Mouse (Mus musculus): Measurements from ENCODE around the gene Fars2.

Gene Fars2

DNA sequence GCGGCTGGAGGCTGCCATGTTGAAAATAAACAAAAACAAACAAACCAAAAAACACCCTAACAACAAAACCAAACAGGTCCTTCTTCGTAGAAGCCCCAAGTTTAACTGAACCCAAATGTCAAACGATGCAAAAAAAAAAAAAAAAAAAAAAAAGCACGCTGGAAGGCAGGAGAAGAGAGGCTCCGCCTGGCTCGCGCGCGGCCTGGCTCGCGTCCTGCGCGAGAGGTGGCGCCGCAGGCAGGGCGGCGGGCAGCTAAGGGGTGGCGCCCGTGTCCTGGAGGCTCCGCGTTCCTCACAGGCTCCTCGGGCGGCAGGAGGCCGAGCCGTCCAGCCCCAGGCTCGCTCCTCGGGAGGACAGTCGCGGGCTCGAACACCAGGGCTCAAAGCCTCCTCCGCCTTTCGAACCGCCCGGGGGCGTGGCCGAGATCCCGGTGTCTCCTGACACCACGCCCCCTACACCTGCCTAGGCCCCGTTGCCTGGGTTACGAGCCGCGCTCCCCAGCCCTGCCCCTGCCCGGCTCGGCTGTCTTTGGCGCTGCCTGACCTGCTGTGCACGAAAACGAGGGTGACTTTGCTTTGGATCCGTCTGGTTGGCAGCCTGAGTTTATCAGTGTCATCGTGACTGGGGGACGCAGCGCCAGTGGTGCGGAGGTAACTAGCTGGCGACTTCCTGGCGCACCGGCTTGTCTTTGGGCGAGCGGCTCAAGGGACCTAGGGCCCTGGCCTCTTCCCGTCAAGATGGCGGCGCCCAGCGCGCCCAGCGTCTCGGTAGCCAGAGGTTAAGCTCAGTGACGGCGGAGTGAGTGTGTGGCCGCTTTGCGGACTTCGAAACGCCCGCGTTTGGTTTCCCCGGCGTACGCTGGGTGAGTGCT, at the start of gene Fars2, which contains the start of gene Lyrm4:
TSS of gene Fars2 (plus strand) at position 270 of the 872 bp plus-strand sequence.
TSS of gene Lyrm4 (minus strand) at position 384 of the 872 bp plus-strand sequence.
- DNase-seq, result peak; percentile 93

- DNase-seq, result no peak
These were observed 42.7 kb upstream of the Fars2 start for GRCm38 (mm10) chr13:36074484-36074883.

- no peak for DNase-seq
These were observed 35.6 kb upstream of the Fars2 start for GRCm38 (mm10) chr13:36081591-36081990.

GRCm38 (mm10) chr13:36084701-36085100, 32.5 kb upstream of the Fars2 start:
- no peak for DNase-seq

GRCm38 (mm10) chr13:36085971-36086370, 31.2 kb upstream of the Fars2 start:
- DNase-seq, result no peak

- no peak for DNase-seq
These were observed 30.4 kb upstream of the Fars2 start for GRCm38 (mm10) chr13:36086608-36087391.

DNA sequence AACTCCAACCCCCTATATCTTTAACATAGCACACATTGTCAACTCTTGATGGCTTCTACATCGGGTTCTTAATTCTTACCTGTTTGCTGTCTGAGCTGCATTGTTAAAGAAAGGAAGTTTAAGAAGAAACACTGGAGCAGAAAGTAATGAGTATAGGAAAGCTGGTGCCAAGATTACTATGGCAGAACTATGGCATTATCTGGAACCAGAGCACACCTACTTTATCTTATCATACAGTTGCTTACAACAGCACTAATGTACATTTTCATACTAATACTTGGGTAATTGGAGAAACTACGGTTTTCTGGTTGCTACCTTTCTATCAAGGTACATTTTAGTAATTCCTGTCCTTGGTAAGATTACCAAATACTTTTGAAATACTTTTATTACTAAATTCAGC, 29.8 kb upstream of the Fars2 start:
- DNase-seq, result no peak

DNA sequence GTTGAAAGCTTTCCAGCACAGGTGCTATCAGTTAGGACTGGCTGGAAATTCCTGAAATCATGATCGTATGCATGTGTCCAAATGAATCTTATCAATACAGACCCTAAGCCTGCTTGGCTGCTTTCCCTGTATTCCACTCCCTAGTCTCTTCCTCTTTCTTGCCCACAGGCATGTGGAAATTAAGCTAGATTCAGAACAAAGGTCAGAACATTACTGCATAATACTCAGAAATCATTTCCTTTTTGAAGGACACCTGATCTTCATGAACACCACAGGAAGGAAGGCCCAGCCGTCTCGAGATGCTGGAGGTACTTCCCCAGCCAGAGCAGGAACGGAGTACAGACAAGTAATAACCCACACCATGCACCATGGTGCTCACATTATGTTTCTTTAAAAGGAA, 29.0 kb upstream of the Fars2 start:
- DNase-seq, result no peak

- no peak for DNase-seq
These were observed 20.4 kb upstream of the Fars2 start for GRCm38 (mm10) chr13:36096684-36097383.

DNA sequence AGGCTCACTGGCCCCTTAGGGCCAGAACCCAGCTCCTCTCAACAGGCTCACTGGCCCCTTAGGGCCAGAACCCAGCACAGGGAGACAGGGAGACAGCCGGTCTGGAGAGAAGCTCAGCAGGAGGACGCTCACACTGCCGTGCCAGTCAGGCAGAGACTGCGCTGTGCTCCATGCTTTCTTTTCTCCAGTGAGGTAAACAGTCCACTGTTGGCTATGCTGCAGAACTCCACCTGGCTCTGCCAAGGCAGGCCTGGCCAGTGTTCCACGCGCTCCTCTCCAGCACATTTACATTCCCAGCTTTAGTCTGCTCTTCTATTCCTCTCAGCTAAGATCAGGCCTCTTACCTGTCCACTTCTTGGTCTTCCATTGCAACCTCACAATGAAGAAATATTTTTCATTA, 11.6 kb upstream of the Fars2 start:
- DNase-seq, result no peak

DNA sequence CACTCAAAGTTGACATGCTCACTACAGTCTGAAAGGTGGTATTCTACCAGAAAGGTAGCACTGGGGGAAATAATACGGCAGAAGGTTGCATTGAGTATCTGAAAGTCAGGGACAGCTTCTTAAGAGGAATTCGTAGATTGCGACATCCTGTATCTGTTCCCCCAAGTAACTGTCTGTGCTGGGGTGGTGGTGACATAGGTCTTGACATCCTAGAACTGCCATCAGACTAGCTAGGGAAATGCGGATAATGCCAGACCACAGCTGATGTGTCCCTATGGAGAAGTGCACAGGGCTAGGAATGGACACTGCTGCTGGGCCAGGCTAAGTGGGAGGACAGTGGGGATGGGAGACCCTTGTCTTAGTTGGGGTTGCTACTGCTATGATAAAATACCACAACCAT, 8.7 kb upstream of the Fars2 start:
- no peak for DNase-seq

GRCm38 (mm10) chr13:36111331-36111730, 5.9 kb upstream of the Fars2 start:
- DNase-seq, result no peak

- no peak for DNase-seq
These were observed 4.0 kb upstream of the Fars2 start for GRCm38 (mm10) chr13:36113181-36113580.

DNA sequence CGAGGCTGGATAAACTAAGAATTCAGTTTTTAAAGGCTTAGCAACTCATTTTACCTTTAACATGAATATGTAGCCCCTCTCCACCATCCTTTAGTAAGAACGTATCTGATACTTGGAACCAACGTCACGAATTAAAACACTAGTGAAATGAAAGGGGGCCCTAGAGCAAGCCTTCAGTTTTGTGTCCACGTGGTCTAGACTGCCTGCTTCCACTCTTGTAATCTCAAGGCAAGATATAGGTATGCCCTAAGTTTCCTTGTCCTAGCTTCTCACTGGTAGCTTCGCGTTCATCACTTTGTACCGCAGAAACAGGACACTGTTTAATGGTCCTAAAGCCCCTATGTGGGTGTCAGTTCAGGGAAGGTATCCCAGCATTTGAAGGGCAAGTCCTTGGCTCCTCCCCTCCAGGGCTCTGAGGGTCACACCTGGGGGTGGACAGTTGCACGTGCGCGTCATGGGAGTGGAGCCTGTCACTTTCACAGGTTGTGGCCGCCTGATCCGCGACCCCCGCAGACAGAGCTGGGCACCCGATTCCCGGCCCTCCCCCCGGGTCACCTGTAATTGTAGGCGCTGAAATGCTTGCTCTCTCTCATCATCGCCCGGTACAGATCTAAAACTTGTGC, 581 bp upstream of the Fars2 start:
- peak; percentile 22 for DNase-seq

GRCm38 (mm10) chr13:36119684-36120083, 2.5 kb downstream of the Fars2 start:
- DNase-seq, result no peak

DNA sequence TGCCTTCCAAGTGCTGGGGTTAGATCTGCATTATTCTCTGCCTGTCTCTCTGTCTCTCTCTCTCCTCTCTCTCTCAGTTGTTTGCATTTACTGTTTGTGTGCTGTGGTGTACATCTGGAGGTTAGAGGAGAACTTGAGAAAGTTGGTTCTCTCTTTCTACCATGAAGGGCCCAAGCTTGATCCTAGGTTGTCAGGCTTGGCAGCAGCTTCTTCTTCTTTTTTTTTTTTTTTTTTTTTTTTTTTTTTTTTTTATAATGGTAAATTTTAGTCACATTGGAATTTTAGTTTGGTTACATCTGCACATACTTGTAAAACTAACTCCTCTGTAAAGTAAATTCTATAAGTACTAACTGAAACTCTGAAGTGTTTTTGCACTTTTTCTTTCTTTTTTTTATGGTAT, 3.4 kb downstream of the Fars2 start:
- DNase-seq, result no peak

- peak; percentile 21 for DNase-seq
These were observed 12.3 kb downstream of the Fars2 start for GRCm38 (mm10) chr13:36129360-36130054.

DNA sequence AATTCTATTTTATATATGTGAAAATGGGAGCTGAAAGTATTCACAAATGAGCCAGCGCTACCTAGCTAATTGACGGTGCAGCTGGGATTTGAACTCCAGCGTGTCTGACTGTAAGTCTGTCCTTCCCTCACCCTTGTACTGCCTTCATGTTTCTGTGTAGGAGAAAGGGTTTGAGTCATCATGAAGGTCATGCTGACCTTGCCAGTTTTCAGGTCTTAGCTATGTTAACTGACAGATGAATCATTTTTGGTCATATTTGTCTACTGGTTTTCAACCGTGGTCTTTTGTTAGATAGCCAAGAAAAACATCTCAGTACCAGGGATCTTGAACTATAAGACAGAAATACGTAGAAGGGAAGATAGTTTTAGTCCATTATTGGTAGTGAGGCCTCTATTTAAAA, 14.2 kb downstream of the Fars2 start:
- DNase-seq, result no peak

DNA sequence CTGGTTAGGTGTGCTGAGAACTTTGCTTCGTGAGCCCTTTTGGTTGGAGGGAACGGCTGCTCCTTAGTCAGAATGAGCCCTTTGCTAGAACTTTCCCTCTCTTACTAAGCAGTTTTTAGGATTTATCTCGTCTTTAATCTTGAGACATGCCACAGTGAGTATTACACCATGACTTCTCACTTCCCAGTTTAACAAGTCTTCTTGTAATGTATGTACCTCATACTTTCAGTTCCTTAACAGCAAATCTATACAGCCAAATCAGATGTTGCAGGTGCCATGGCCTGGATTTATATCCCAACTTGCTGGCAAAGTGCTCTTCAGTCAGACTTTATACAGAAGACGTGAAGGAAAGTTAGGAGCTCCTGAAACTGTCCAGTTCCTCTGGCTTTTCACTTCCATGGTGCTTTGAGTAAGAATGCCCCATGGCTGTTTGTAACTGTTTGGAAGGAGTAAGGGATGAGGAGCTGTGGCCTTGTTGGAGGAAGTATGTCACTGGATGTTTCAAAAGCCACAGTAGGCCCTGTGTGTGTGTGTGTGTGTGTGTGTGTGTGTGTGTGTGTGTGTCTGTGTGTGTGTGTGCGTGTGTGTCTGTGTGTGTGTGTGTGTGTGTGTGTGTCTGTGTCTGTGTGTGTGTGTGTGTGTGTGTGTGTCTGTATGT, 14.9 kb downstream of the Fars2 start:
- no peak for DNase-seq

DNA sequence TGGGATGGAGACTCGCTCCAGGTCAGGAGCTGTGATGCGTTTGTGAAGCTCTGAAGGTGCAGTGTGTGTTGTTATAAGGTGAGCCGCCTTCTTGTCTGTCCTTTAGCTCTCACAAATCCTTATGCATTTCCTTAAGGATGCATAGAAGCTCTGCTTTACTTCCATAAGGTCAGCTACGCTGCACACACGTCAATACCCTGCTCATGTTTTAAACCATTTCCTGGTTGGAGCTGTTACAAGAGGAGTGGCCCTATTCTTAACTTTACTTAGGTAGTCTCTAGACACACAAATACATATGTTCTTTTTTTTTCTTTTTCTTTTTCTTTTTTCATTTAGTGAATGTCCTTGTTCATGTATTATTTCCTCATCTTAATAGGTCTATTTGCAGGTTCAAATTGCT, 22.5 kb downstream of the Fars2 start:
- no peak for DNase-seq

- no peak for DNase-seq
These were observed 23.2 kb downstream of the Fars2 start for GRCm38 (mm10) chr13:36140247-36141016.
